Mouse (Mus musculus) MEL (cell line): ENCODE measurements around the gene Pde4b. TPM values are rescaled to one million over a fixed set of nuclear protein-coding genes. Genes with fewer than 3 reads are reported as not detected.
A peak's percentile ranks its signal among the peaks of the same experiment; 100 is the strongest.

Experiments used
- DNase-seq: peaks from one replicate; pipeline ENCODE4 v3.0.0; 2011; ENCODE audit warnings: low read depth, low spot score
- H3K27ac ChIP-seq: 2 replicates; pipeline ENCODE4 v1.5.1; 2012; ENCODE audit warnings: low read depth, mild to moderate bottlenecking, control low read depth, low read length, moderate library complexity; ENCODE audit not compliant: control insufficient read depth
- H3K27me3 ChIP-seq, 2 experiments: fragments of 150-350 bp in 1 of 2; sonication (generic) in 1 of 2; 2 replicates each; pipeline ENCODE4 v1.6.1; 2012; ENCODE audit warnings: low read length in 2 of 2, mild to moderate bottlenecking in 2 of 2, improper control_type of control experiment in 1 of 2, moderate library complexity in 1 of 2; ENCODE audit not compliant: insufficient read depth in 2 of 2, control insufficient read depth in 1 of 2
- H3K36me3 ChIP-seq, 2 experiments: 2 replicates each; pipeline ENCODE4 v1.6.1; 2012 to 2014; ENCODE audit warnings: low read length in 2 of 2, improper control_type of control experiment in 1 of 2, inconsistent platforms in 1 of 2, mild to moderate bottlenecking in 1 of 2; ENCODE audit not compliant: insufficient read depth in 2 of 2, control insufficient read depth in 1 of 2
- H3K4me1 ChIP-seq, 2 experiments: fragments of 150-350 bp in 1 of 2; sonication (generic) in 1 of 2; 2 replicates each; pipeline ENCODE4 v1.6.1; 2012; ENCODE audit warnings: low read length in 2 of 2, improper control_type of control experiment in 1 of 2, mild to moderate bottlenecking in 1 of 2; ENCODE audit not compliant: insufficient read depth in 2 of 2, control insufficient read depth in 1 of 2
- H3K4me3 ChIP-seq, 2 experiments: fragments of 150-350 bp in 1 of 2; sonication (generic) in 1 of 2; 2 replicates each; pipeline ENCODE4 v1.5.1; 2012; ENCODE audit warnings: low read depth in 2 of 2, low read length in 2 of 2, mild to moderate bottlenecking in 2 of 2, moderate library complexity in 2 of 2, control low read depth in 1 of 2, improper control_type of control experiment in 1 of 2; ENCODE audit not compliant: control insufficient read depth in 1 of 2, insufficient read depth in 1 of 2
- H3K79me2 ChIP-seq: 2 replicates; pipeline ENCODE4 v1.6.1; 2012; ENCODE audit warnings: mild to moderate bottlenecking, low read length, moderate library complexity; ENCODE audit not compliant: control insufficient read depth, poor library complexity, insufficient read depth
- H3K9ac ChIP-seq: 2 replicates; pipeline ENCODE4 v1.6.1; 2012; ENCODE audit warnings: low read depth, mild to moderate bottlenecking, control low read depth, low read length, moderate library complexity; ENCODE audit not compliant: control insufficient read depth, poor library complexity, severe bottlenecking
- H3K9me3 ChIP-seq: fragments of 150-350 bp; sonication (generic); replicated peaks from 2 replicates; pipeline ENCODE4 v1.6.1; 2012; ENCODE audit warnings: mild to moderate bottlenecking, low read length, improper control_type of control experiment, moderate library complexity; ENCODE audit not compliant: insufficient read depth
- BHLHE40 ChIP-seq: IDR thresholded peaks from 2 replicates; pipeline ENCODE4 v1.6.1; 2012; ENCODE audit warnings: low read depth, mild to moderate bottlenecking, inconsistent platforms, low read length, improper control_type of control experiment, borderline replicate concordance
- CHD1 ChIP-seq: IDR thresholded peaks from 2 replicates; pipeline ENCODE4 v1.6.1; 2012; ENCODE audit warnings: low read depth, mild to moderate bottlenecking, inconsistent platforms, low read length, improper control_type of control experiment
- CTCF ChIP-seq, 3 experiments: IDR thresholded peaks in 2 of 3; conservative IDR thresholded peaks in 1 of 3; 2 replicates each; pipeline ENCODE4 v1.5.1; 2011 to 2012; ENCODE audit warnings: low read length in 3 of 3, low read depth in 2 of 3, mild to moderate bottlenecking in 2 of 3, improper control_type of control experiment in 1 of 3, inconsistent platforms in 1 of 3, mixed read lengths in 1 of 3, moderate library complexity in 1 of 3; ENCODE audit not compliant: control insufficient read depth in 1 of 3, insufficient read depth in 1 of 3, poor library complexity in 1 of 3, severe bottlenecking in 1 of 3
- ELF1 ChIP-seq: IDR thresholded peaks from 2 replicates; pipeline ENCODE4 v1.6.1; 2014; ENCODE audit warnings: low read depth, mild to moderate bottlenecking, inconsistent platforms, low read length, improper control_type of control experiment, moderate library complexity
- EP300 ChIP-seq, 2 experiments: IDR thresholded peaks; 2 replicates each; pipeline ENCODE4 v1.6.1; 2011; ENCODE audit warnings: improper control_type of control experiment in 2 of 2, low read length in 2 of 2, low read depth in 1 of 2, mild to moderate bottlenecking in 1 of 2
- GATA1 ChIP-seq: IDR thresholded peaks from 2 replicates; pipeline ENCODE4 v1.6.1; 2011; ENCODE audit warnings: low read depth, low read length, improper control_type of control experiment
- MAFK ChIP-seq: IDR thresholded peaks from 2 replicates; pipeline ENCODE4 v1.6.1; 2011; ENCODE audit warnings: low read depth, mild to moderate bottlenecking, low read length, improper control_type of control experiment, borderline replicate concordance
- MEF2A ChIP-seq: IDR thresholded peaks from 2 replicates; pipeline ENCODE4 v1.6.1; 2014; ENCODE audit warnings: low read depth, mild to moderate bottlenecking, inconsistent platforms, low read length, improper control_type of control experiment; ENCODE audit not compliant: poor library complexity, insufficient replicate concordance, severe bottlenecking; ENCODE audit errors: extremely low read depth
- MYB ChIP-seq: IDR thresholded peaks from 2 replicates; pipeline ENCODE4 v1.6.1; 2011; ENCODE audit warnings: mild to moderate bottlenecking, low read depth, low read length, improper control_type of control experiment
- MYC ChIP-seq: IDR thresholded peaks from 2 replicates; pipeline ENCODE4 v1.6.1; 2011; ENCODE audit warnings: low read depth, mild to moderate bottlenecking, low read length, improper control_type of control experiment, moderate library complexity
- NRF1 ChIP-seq: IDR thresholded peaks from 2 replicates; pipeline ENCODE4 v1.6.1; 2014; ENCODE audit warnings: low read depth, mild to moderate bottlenecking, inconsistent platforms, low read length, improper control_type of control experiment, moderate library complexity; ENCODE audit not compliant: poor library complexity, insufficient read depth, severe bottlenecking
- POLR2AphosphoS5 ChIP-seq: IDR thresholded peaks from 2 replicates; pipeline ENCODE4 v1.6.1; 2012; ENCODE audit warnings: low read depth, borderline replicate concordance, mild to moderate bottlenecking, inconsistent platforms, low read length, moderate library complexity, mixed read lengths
- RAD21 ChIP-seq: IDR thresholded peaks from 2 replicates; pipeline ENCODE4 v1.6.1; 2011; ENCODE audit warnings: mild to moderate bottlenecking, low read depth, low read length, improper control_type of control experiment
- SMC3 ChIP-seq: IDR thresholded peaks from 2 replicates; pipeline ENCODE4 v1.6.1; 2011; ENCODE audit warnings: low read depth, low read length, improper control_type of control experiment
- TAL1 ChIP-seq: IDR thresholded peaks from 2 replicates; pipeline ENCODE4 v1.6.1; 2012; ENCODE audit warnings: mild to moderate bottlenecking, inconsistent platforms, low read length, moderate library complexity, mixed read lengths
- USF2 ChIP-seq, 2 experiments: IDR thresholded peaks; 2 replicates each; pipeline ENCODE4 v1.6.1; 2011 to 2012; ENCODE audit warnings: improper control_type of control experiment in 2 of 2, low read length in 2 of 2, borderline replicate concordance in 1 of 2, inconsistent platforms in 1 of 2, low read depth in 1 of 2, mild to moderate bottlenecking in 1 of 2; ENCODE audit not compliant: insufficient read depth in 1 of 2
- polyA plus RNA-seq, 2 experiments: library from polyadenylated mRNA; stranded (reverse) in 1 of 2; unstranded in 1 of 2; fragments of >175 nt in 1 of 2; fragments of >200 nt in 1 of 2; gene quantifications; 2 replicates each; pipeline versions ENCODE4 v1.2.1 to v1.2.4; 2012; ENCODE audit warnings: low replicate concordance in 2 of 2, low read depth in 1 of 2; ENCODE audit not compliant: insufficient read length in 2 of 2, insufficient read depth in 1 of 2, missing spikeins in 1 of 2
- total RNA-seq: library from RNA; depleted of rRNA; stranded (reverse); fragments of 300-350 nt; gene quantifications from 2 replicates; pipeline ENCODE4 v1.2.3, GENCODE M21; 2012

Pde4b gene
- total and polyA plus RNA-seq, 3 experiments, result 2.7 to 6.0 TPM; not detected in 1

- no peak for DNase-seq
- Histone ChIP-seq H3K9me3 (no peaks in the 10 kb centered on the region), H3K27me3 (no peaks in the 10 kb centered on the region), H3K4me3 (no peak overlapping the region), H3K4me1 (no peaks in the 10 kb centered on the region), H3K79me2 (no peaks in the 10 kb centered on the region), H3K27ac (no peak overlapping the region), H3K9ac (no peak overlapping the region), H3K36me3 (no peaks in the 10 kb centered on the region)
- TF ChIP-seq CHD1, result no peak
- TF ChIP-seq BHLHE40, result no peak
- no peak for TF ChIP-seq USF2 (IDR thresholded peaks at IDR 0.05; ENCODE audit: borderline replicate concordance in 1 of 2, insufficient read depth in 1 of 2, low read depth in 1 of 2, low read length in 2 of 2)
- TF ChIP-seq TAL1, result no peak
- no peak for TF ChIP-seq MYC
- no peak for TF ChIP-seq MYB
- TF ChIP-seq RAD21, result no peak
- TF ChIP-seq EP300 (IDR thresholded peaks at IDR 0.05; ENCODE audit: low read depth in 1 of 2, low read length in 2 of 2), result no peak
- TF ChIP-seq POLR2AphosphoS5, result no peak
- TF ChIP-seq ELF1, result no peak
- TF ChIP-seq MEF2A, result no peak
- TF ChIP-seq MAFK, result no peak
- TF ChIP-seq GATA1, result no peak
- TF ChIP-seq SMC3, result no peak
Measured at GRCm38 (mm10) chr4:102209773-102210172, 122.4 kb downstream of the Pde4b start.

- Histone ChIP-seq H3K9me3 (no peaks in the 10 kb centered on the region), H3K4me3 (no peak overlapping the region), H3K9ac (no peak overlapping the region), H3K4me1 (no peaks in the 10 kb centered on the region), H3K79me2 (no peaks in the 10 kb centered on the region), H3K27me3 (no peaks in the 10 kb centered on the region), H3K36me3 (no peaks in the 10 kb centered on the region), H3K27ac (no peak overlapping the region)
- peak; percentile 24 for DNase-seq
- TF ChIP-seq CTCF (IDR thresholded peaks at IDR 0.05 in 2 of 3, conservative IDR thresholded peaks at IDR 0.05 in 1 of 3; ENCODE audit: control insufficient read depth in 1 of 3, insufficient read depth in 1 of 3, low read depth in 2 of 3, low read length in 3 of 3, poor library complexity in 1 of 3, severe bottlenecking in 1 of 3), result peak in 2 of 3 experiments; percentile 14 to 53; a peak in 2 of 6 replicates
- TF ChIP-seq SMC3, result peak; percentile 40
- no peak for TF ChIP-seq NRF1
- peak; percentile 49 for TF ChIP-seq RAD21
Measured at GRCm38 (mm10) chr4:102226700-102227099, 139.4 kb downstream of the Pde4b start.
